Mouse (Mus musculus) lung, postnatal 0 days (tissue): Measurements from ENCODE around the gene Prrxl1. TPM values are rescaled to one million over a fixed set of nuclear protein-coding genes. Genes with fewer than 3 reads are reported as not detected.

Source experiments
- ATAC-seq: fragments of 200-750 bp; cut with Nextera tagmentation; 2 replicates; pipeline ENCODE4 v1.8.0; 2017; ENCODE audit warnings: moderate library complexity
- DNase-seq: peaks from one replicate; pipeline ENCODE4 v3.0.0-alpha.2; 2016; ENCODE audit warnings: low spot score
- H3K27ac ChIP-seq: fragments of 300-500 bp; sonication (generic); 2 replicates; pipeline ENCODE4 v1.5.1; 2014; ENCODE audit warnings: antibody characterized with exemption, mild to moderate bottlenecking, low read length, mixed read lengths
- H3K27me3 ChIP-seq: fragments of 300-500 bp; sonication (generic); replicated peaks from 2 replicates; pipeline ENCODE4 v1.6.1; 2014; ENCODE audit warnings: low read length, mixed read lengths; ENCODE audit not compliant: insufficient read depth
- H3K36me3 ChIP-seq: fragments of 300-500 bp; sonication (generic); 2 replicates; pipeline ENCODE4 v1.6.1; 2014; ENCODE audit warnings: low read length, mixed read lengths; ENCODE audit not compliant: insufficient read depth
- H3K4me1 ChIP-seq: fragments of 300-500 bp; sonication (generic); 2 replicates; pipeline ENCODE4 v1.6.1; 2014; ENCODE audit warnings: antibody characterized with exemption, low read depth, low read length, mixed read lengths; ENCODE audit not compliant: insufficient read depth
- H3K4me2 ChIP-seq: fragments of 300-500 bp; sonication (generic); replicated peaks from 2 replicates; pipeline ENCODE4 v1.6.1; 2014; ENCODE audit warnings: low read depth, mild to moderate bottlenecking, low read length, moderate library complexity, mixed read lengths
- H3K4me3 ChIP-seq: fragments of 300-500 bp; sonication (generic); 2 replicates; pipeline ENCODE4 v1.5.1; 2014; ENCODE audit warnings: low read depth, low read length
- H3K9ac ChIP-seq: fragments of 300-500 bp; sonication (generic); replicated peaks from 2 replicates; pipeline ENCODE4 v1.6.1; 2014; ENCODE audit warnings: low read depth, mild to moderate bottlenecking
- H3K9me3 ChIP-seq: fragments of 300-500 bp; sonication (generic); 2 replicates; pipeline ENCODE4 v1.6.1; 2016; ENCODE audit warnings: low read length, mixed read lengths
- CTCF ChIP-seq: IDR thresholded peaks from 2 replicates; pipeline ENCODE4 v1.5.1; 2016; ENCODE audit warnings: antibody characterized with exemption, mild to moderate bottlenecking
- EP300 ChIP-seq: IDR thresholded peaks from 2 replicates; pipeline ENCODE4 v1.6.1; 2016; ENCODE audit warnings: antibody characterized with exemption, mild to moderate bottlenecking, control low read depth
- WGBS: fragments of 180-500 bp; shearing (Covaris S2); extraction: QIAGEN DNeasy Blood & Tissue Kit; methylation state at CpG from one replicate; pipeline ENCODE4 v1.1.7; 2014; 5-methylcytosine and 5-hydroxymethylcytosine counted together
- polyA plus RNA-seq: library from polyadenylated mRNA; unstranded; fragments of >200 nt; fragmentation: Nextera tagmentation; extraction: Ambion mirVana; gene quantifications from 2 replicates; pipeline ENCODE4 v1.2.1, GENCODE M21; 2015

Prrxl1 gene
- polyA plus RNA-seq, 1 experiment from 2014 or later: 0.25 TPM

DNA sequence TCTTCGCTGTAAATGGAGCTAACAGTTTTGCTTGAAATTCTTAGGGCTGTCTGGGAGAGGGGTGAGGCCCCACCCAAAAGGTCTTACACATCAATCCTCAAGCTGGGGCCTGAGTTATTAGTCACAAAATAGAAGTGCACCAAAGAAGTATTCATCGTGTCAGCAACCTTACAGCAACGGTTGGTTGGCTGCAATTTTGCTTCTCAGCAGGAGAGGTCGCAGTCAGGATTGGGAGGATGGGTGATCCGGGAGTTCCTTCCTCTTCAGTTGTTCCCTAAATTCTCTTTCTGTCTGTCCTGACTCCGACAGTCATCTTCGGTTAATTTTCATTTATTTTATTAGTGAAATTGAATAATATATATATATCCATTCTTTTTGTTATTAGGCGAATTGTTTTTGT, 26.7 kb upstream of the Prrxl1 start:
- 61% methylated on average over 8 of the region's 8 CpGs for WGBS
- no peaks in the 10 kb centered on the region for H3K4me1 ChIP-seq

DNA sequence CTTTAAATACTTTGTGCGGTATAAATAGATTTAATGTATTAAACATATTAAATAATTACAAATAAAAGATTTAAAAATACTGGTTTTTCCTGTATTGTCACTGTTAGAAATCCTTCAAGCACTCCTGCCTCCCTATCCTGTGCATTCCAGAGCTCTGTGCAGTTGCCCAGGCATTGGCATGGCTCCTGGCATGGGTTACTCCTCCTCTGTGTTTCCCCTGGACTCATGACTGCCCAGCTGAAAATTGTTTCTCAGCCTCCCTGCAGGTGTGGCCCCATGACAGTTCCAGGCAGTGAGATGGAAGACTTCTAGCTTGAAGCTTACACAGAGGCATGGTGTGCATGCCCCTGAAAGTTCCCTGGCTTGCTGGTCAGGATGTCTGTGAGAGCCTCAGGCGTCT, 20.8 kb upstream of the Prrxl1 start:
- Histone ChIP-seq H3K9me3 (no peaks in the 10 kb centered on the region), H3K4me2 (no peak overlapping the region), H3K27me3 (no peaks in the 10 kb centered on the region), H3K4me1 (no peaks in the 10 kb centered on the region), H3K9ac (no peak overlapping the region), H3K4me3 (no peak overlapping the region), H3K27ac (no peak overlapping the region), H3K36me3 (peaks cover 16% of the 10 kb centered on the region)
- no peak for DNase-seq
- WGBS: 92% methylated on average over 2 of the region's 2 CpGs
- ATAC-seq: no peak
- no peak for TF ChIP-seq EP300
- TF ChIP-seq CTCF: no peak

More for the DNA sequence above, 26.7 kb upstream of the Prrxl1 start:
- ATAC-seq (no peak), DNase-seq (no peak)
- Histone ChIP-seq H3K4me2 (no peak overlapping the region), H3K27ac (no peak overlapping the region), H3K9ac (no peak overlapping the region), H3K9me3 (no peaks in the 10 kb centered on the region), H3K4me3 (no peak overlapping the region), H3K36me3 (peaks cover 26% of the 10 kb centered on the region), H3K27me3 (no peaks in the 10 kb centered on the region)
- TF ChIP-seq CTCF (no peak; the same call in 1 of the 2 replicates), EP300 (no peak)

DNA sequence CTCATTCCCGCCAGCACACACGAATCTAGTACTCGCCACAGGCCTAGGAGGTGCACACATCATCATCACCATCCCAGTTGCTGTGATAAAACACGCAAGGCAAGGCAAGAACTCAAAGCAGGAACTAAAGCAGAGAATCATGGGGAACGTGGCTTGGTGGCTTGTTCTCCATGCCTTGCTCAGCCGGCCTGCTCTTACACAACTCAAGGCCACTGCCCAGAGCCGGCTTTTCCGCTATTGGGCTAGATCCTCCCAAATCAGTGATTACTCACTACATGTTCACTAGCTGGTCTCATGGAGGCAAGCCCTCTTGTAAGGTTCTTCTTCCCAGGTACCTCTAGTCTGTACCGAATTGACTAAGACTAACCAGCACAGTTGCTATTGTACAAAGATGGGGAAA, 15.5 kb upstream of the Prrxl1 start:
- no peaks in the 10 kb centered on the region for H3K27me3 ChIP-seq
- no peak overlapping the region for H3K9ac ChIP-seq
- H3K36me3 ChIP-seq: no peaks in the 10 kb centered on the region
- DNase-seq (no peak), ATAC-seq (no peak)
- TF ChIP-seq EP300 (no peak), CTCF (no peak)
- H3K4me1 ChIP-seq: no peaks in the 10 kb centered on the region
- H3K4me3 ChIP-seq: no peak overlapping the region
- no peaks in the 10 kb centered on the region for H3K9me3 ChIP-seq
- H3K27ac ChIP-seq: no peak overlapping the region
- WGBS: 86% methylated on average over 9 of the region's 9 CpGs
- no peak overlapping the region for H3K4me2 ChIP-seq

DNA sequence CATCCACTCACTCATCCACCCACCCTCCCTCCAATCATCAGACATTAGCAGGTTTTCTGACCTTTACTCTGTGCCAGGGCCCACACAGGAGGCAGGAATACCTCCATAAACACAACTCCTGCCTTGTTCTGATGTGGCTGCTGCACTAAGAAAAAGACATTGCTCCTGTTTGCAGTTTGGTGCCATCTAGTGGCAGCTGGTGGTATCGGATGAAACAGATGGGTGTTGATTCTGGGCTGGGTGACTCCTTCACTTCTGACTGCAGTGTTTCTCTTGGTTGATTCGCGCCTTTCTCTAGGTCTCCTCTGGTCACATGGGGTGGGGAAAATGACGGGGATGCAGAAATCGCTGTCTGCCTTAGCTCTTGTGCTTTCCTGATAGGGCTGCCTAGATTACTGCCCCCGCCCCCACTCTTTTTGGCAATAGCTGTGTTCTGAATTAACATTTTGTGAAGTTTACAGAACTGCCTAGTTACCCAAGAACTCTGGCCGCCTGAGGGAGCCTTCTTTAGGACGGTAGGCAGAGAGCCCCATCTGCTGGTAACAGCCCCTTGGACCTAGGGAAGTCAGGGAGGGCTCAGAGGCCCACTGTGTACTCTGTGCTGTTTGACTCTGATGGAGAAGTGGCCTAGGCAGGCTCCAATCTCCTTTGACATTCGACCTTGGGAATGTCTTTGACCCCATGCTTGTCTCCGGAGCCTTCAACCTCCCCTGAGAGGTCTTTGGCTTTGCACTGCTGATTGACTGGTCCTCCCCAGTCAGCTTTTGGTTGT, 12.0 kb upstream of the Prrxl1 start:
- DNase-seq (peak; percentile 67), ATAC-seq (no peak)
- WGBS: 11% methylated on average over 10 of the region's 10 CpGs
- Histone ChIP-seq H3K36me3 (no peaks in the 10 kb centered on the region), H3K4me2 (no peak overlapping the region), H3K4me1 (no peaks in the 10 kb centered on the region), H3K27ac (no peak overlapping the region), H3K9me3 (no peaks in the 10 kb centered on the region), H3K9ac (no peak overlapping the region), H3K27me3 (no peaks in the 10 kb centered on the region), H3K4me3 (no peak overlapping the region)
- TF ChIP-seq EP300 (no peak), CTCF (peak; percentile 93)

DNA sequence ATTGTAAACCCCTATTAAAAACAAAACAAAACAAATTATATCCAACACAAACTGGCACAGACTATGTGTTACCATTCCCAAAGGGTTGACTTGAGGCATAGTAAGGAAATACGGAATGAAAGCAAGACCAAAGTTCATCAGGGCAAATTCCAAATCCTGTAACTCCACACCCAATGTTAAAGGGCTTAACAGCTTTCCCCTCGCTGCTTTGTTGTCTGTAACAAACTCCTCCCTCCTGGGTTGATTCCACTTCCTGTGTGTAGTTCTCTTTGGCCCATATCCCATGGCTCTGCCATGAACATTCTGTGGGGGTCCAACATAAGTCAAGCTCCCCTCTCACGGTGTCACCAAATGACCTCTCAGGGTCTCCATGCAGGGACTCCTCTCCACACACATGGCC, 8.8 kb upstream of the Prrxl1 start:
- no peak overlapping the region for H3K4me3 ChIP-seq
- no peaks in the 10 kb centered on the region for H3K9me3 ChIP-seq
- TF ChIP-seq CTCF (no peak), EP300 (no peak)
- no peaks in the 10 kb centered on the region for H3K36me3 ChIP-seq
- no peak overlapping the region for H3K4me2 ChIP-seq
- no peak for ATAC-seq
- no peak overlapping the region for H3K27ac ChIP-seq
- H3K9ac ChIP-seq: no peak overlapping the region
- peaks cover 4% of the 10 kb centered on the region; the same call in 1 of the 2 replicates for H3K27me3 ChIP-seq
- H3K4me1 ChIP-seq: no peaks in the 10 kb centered on the region
- 63% methylated on average over 3 of the region's 3 CpGs for WGBS
- no peak for DNase-seq

DNA sequence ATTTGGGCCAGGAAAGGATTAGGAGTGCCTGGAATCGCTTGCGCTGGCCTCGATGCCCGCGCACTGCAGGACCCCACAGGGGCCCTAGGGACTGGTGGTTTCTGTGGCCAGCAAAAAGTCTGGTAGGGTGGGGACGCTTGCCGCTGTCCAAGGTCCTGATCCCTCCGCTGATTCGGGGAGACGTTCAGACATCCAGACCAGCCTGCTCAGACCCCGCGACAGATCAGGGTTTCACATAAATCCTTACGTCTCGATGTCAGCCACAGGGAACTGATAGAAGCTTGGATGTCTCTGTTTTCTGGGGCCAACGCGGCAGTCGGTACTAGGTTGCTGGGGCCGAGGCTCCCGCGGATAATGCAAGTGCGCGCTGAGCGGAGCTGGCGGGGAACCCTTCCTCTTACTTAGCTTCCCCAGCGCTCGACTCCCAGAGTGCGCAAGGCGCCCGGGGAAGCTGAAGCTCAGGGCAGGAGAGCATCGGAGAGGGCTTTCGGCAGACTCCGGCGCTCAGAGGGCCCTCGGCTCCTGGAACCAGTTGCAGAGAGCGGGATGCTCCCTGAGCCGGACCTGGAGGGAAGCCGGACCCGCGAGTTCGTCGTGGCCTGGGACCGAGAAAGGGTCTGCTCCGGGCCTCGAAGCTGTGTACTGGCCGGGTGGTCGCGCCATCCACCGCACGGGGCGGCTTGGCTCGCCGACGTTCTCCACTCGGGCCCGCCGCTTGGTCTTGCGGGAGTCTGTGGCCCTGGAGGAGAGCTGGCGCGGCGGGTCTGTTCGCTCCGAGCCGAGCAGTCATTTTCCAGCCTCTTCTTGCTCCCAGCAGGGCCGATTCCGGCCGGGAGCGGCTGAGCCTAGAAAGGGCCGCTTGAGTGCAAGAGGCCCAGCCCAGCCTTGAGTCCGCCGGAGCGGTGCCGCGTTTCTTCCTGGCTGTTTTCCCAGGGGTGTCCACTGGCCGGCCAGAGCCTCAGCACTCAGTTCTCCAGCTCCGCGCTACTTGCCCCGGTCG, 1.7 kb upstream of the Prrxl1 start:
- whole genome bisulfite sequencing: 2% methylated on average over 66 of the region's 78 CpGs
- ATAC-seq (peak; percentile 66), DNase-seq (peak; percentile 66)
- Histone ChIP-seq H3K9me3 (no peaks in the 10 kb centered on the region), H3K9ac (no peak overlapping the region), H3K27me3 (peaks cover 45% of the 10 kb centered on the region), H3K4me1 (no peaks in the 10 kb centered on the region), H3K4me2 (peak overlapping the region; percentile 22; the same call in 1 of the 2 replicates), H3K27ac (no peak overlapping the region), H3K4me3 (peak overlapping the region; percentile 8; the same call in 1 of the 2 replicates), H3K36me3 (no peaks in the 10 kb centered on the region)
- TF ChIP-seq CTCF (no peak), EP300 (no peak)
